Mouse (Mus musculus) heart, adult 2 months (tissue): ENCODE measurements around the gene Senp6.

Experiments
- CTCF ChIP-seq: fragments of 200-600 bp; IDR thresholded peaks from 2 replicates; pipeline ENCODE4 v1.8.1; 2022; ENCODE audit warnings: antibody characterized with exemption, mild to moderate bottlenecking, moderate library complexity
- EP300 ChIP-seq: fragments of 200-500 bp; IDR thresholded peaks from 2 replicates; pipeline ENCODE4 v1.6.1; 2011; ENCODE audit warnings: low read depth, low read length, control low read depth; ENCODE audit not compliant: insufficient read depth
- POLR2A ChIP-seq: fragments of 200-500 bp; IDR thresholded peaks from 2 replicates; pipeline ENCODE4 v1.6.1; 2011; ENCODE audit warnings: mild to moderate bottlenecking, low read depth, low read length, control low read depth; ENCODE audit not compliant: insufficient read depth

DNA sequence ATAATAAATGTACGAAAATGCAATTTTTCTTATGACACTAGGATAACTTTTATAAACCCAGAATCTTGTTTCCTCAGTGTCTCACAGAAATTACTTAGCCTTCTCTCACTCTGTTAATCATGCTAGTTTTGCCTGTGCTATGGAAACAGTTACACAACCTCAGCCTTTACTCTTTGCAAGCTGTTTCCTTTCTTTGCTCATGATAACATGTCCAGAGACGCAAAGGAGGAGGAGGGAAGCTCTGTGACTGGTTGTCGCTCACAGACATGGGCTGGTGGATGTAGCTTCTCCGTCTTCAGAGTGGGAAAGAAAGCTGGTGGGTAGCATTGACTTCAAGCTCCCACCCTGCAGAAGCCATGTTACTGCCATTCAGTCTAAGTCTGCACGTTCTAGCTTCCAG is 82.9 kb downstream of the Senp6 start:
- TF ChIP-seq CTCF = no peak
- no peak for TF ChIP-seq POLR2A
- no peak for TF ChIP-seq EP300
